24 mouse cellular contexts compared by ENCODE assay signal in the genomic region with DNA sequence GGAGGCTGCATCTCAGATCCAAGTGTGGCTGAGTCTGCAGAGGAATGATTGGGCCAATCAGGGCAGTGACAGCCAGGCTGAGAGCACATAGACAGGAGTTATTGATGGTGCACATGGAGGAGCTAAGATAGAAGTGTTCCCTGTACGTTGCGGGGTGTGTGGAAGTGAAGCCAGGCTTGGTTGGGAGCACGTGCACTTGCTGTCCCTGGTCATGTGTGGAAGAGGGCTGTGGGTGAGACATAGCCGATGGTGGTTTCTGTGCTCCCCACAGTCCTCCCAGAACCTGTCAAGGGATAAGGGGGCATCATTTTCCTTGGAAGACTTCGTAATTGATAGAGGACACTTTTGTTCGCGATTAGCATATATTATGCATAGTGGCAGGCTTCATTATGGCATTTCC.
DNase-seq lines count a peak whose midpoint lies in the region; ATAC-seq and TF ChIP-seq lines count a peak whose summit lies in the region.
"Had no signal": no experiment of that assay in that cellular context is flagged by ENCODE, and none has a peak within 500 bp of the region (broad histone marks: within the 10 kb centered on the region; RNA-seq: fewer than 3 reads in every experiment).

No protein-coding gene starts in this region.

- H3K27ac ChIP-seq in gastrocnemius, adult 2 months = peak overlapping the region; percentile 58; the same call in 1 of the 2 replicates
- H3K27ac ChIP-seq in hindbrain, embryonic 13.5 days = peak overlapping the region; percentile 25; the same call in 1 of the 2 replicates
- no peak overlapping the region for H3K27ac ChIP-seq in hindbrain, embryonic 16.5 days (ENCODE audit: low read depth, low read length)
- H3K27ac ChIP-seq in midbrain, embryonic 15.5 days = no peak overlapping the region
- H3K27ac ChIP-seq in midbrain, embryonic 11.5 days (ENCODE audit: low read depth, low read length) = no peak overlapping the region
- H3K27ac ChIP-seq: embryonic facial prominence, embryonic 10.5 days; embryonic facial prominence, embryonic 12.5 days; forebrain, embryonic 13.5 days; forebrain, embryonic 15.5 days had no signal

- no peak overlapping the region for H3K4me3 ChIP-seq in gastrocnemius, adult 2 months
- no peak overlapping the region for H3K4me3 ChIP-seq in hindbrain, embryonic 13.5 days
- H3K4me3 ChIP-seq in hindbrain, embryonic 16.5 days (ENCODE audit: low read length) = no peak overlapping the region
- no peak overlapping the region for H3K4me3 ChIP-seq in midbrain, embryonic 15.5 days
- H3K4me3 ChIP-seq in midbrain, embryonic 11.5 days (ENCODE audit: low read depth, low read length) = no peak overlapping the region
- H3K4me3 ChIP-seq: embryonic facial prominence, embryonic 10.5 days; embryonic facial prominence, embryonic 12.5 days; forebrain, embryonic 13.5 days; forebrain, embryonic 15.5 days had no signal

- ATAC-seq in hindbrain, embryonic 13.5 days (ENCODE audit: low FRiP score) = no peak
- ATAC-seq in hindbrain, embryonic 16.5 days = no peak
- peak; percentile 53; the same call in 1 of the 2 replicates for ATAC-seq in midbrain, embryonic 15.5 days (replicated peaks)
- no peak for ATAC-seq in midbrain, embryonic 11.5 days (ENCODE audit: low FRiP score)
- ATAC-seq: activated CD4-positive, CD25-positive, alpha-beta regulatory T cell, adult 4 months; CD4-positive, CD25-positive, alpha-beta regulatory T cell, adult 4 months; forebrain, embryonic 13.5 days; forebrain, embryonic 15.5 days; Patski had no signal

- intact Hi-C loops in gastrocnemius, adult 2 months (cut with DNase I) = no loop called here
- intact Hi-C loops in gastrocnemius, postnatal 14 days (cut with DNase I; ENCODE audit: low total_unique reads) = no loop called here

- 0 out of 2 replicates have a peak, but pooled peaks cover 5% of the 10 kb centered on the region for H3K4me1 ChIP-seq in hindbrain, embryonic 13.5 days (replicated peaks)
- H3K4me1 ChIP-seq in hindbrain, embryonic 16.5 days (ENCODE audit: control insufficient read depth, insufficient read depth, low read depth, low read length) = no peaks in the 10 kb centered on the region
- H3K4me1 ChIP-seq in midbrain, embryonic 15.5 days = no peaks in the 10 kb centered on the region
- no peaks in the 10 kb centered on the region for H3K4me1 ChIP-seq in midbrain, embryonic 11.5 days (ENCODE audit: control insufficient read depth, insufficient read depth, low read length)
- H3K4me1 ChIP-seq: embryonic facial prominence, embryonic 10.5 days; embryonic facial prominence, embryonic 12.5 days had no signal

- H3K27me3 ChIP-seq in hindbrain, embryonic 13.5 days = no peaks in the 10 kb centered on the region
- no peaks in the 10 kb centered on the region for H3K27me3 ChIP-seq in hindbrain, embryonic 16.5 days (replicated peaks; ENCODE audit: control insufficient read depth, insufficient read depth, low read length)
- no peaks in the 10 kb centered on the region for H3K27me3 ChIP-seq in midbrain, embryonic 15.5 days (replicated peaks)
- H3K27me3 ChIP-seq in midbrain, embryonic 11.5 days (ENCODE audit: control insufficient read depth, insufficient read depth, low read length) = no peaks in the 10 kb centered on the region
- H3K27me3 ChIP-seq: CH12.LX; embryonic facial prominence, embryonic 12.5 days; forebrain, embryonic 13.5 days; forebrain, embryonic 15.5 days; Patski had no signal

- DNase-seq in gastrocnemius, adult 2 months = no peak
- no peak for DNase-seq in gastrocnemius, postnatal 14 days
- DNase-seq in midbrain, embryonic 11.5 days (ENCODE audit: low spot score, missing footprints) = no peak
- DNase-seq: adrenal gland, adult 8-10 months; adrenal gland, postnatal 14 days; adrenal gland, postnatal 36 days; B cell, adult 2 months; cerebellum, adult 11-12 months; cerebellum, adult 2 months; cerebellum, adult 9-10 months; cerebellum, postnatal 10 days; cerebellum, postnatal 25 days had no signal

- 83% methylated on average over 7 of the region's 7 CpGs for WGBS in hindbrain, embryonic 13.5 days
- WGBS in hindbrain, embryonic 16.5 days = 85% methylated on average over 7 of the region's 7 CpGs
- WGBS in midbrain, embryonic 15.5 days = 76% methylated on average over 7 of the region's 7 CpGs
- 91% methylated on average over 7 of the region's 7 CpGs for WGBS in midbrain, embryonic 11.5 days

- H3K36me3 ChIP-seq in hindbrain, embryonic 13.5 days = peaks cover 11% of the 10 kb centered on the region; the same call in 1 of the 2 replicates
- H3K36me3 ChIP-seq in hindbrain, embryonic 16.5 days (ENCODE audit: control insufficient read depth, insufficient read depth, low read length) = no peaks in the 10 kb centered on the region
- H3K36me3 ChIP-seq in midbrain, embryonic 15.5 days (replicated peaks) = no peaks in the 10 kb centered on the region
- H3K36me3 ChIP-seq in midbrain, embryonic 11.5 days (ENCODE audit: control insufficient read depth, insufficient read depth, low read length) = no peaks in the 10 kb centered on the region
- H3K36me3 ChIP-seq: embryonic facial prominence, embryonic 12.5 days; forebrain, embryonic 15.5 days; G1E had no signal

- no peaks in the 10 kb centered on the region for H3K9me3 ChIP-seq in hindbrain, embryonic 13.5 days
- no peaks in the 10 kb centered on the region for H3K9me3 ChIP-seq in hindbrain, embryonic 16.5 days (ENCODE audit: control insufficient read depth, low read length)
- H3K9me3 ChIP-seq in midbrain, embryonic 15.5 days = no peaks in the 10 kb centered on the region
- no peaks in the 10 kb centered on the region for H3K9me3 ChIP-seq in midbrain, embryonic 11.5 days (ENCODE audit: control insufficient read depth, low read length)
- H3K9me3 ChIP-seq: embryonic facial prominence, embryonic 10.5 days; embryonic facial prominence, embryonic 12.5 days; forebrain, embryonic 13.5 days; forebrain, embryonic 15.5 days had no signal

- no peak overlapping the region for H3K4me2 ChIP-seq in hindbrain, embryonic 13.5 days
- H3K4me2 ChIP-seq in hindbrain, embryonic 16.5 days (ENCODE audit: low read length) = no peak overlapping the region
- H3K4me2 ChIP-seq in midbrain, embryonic 15.5 days = no peak overlapping the region
- no peak overlapping the region for H3K4me2 ChIP-seq in midbrain, embryonic 11.5 days
- H3K4me2 ChIP-seq: embryonic facial prominence, embryonic 12.5 days; forebrain, embryonic 13.5 days; forebrain, embryonic 15.5 days had no signal

- TF ChIP-seq CTCF in gastrocnemius, adult 2 months (IDR thresholded peaks at IDR 0.05) = no peak

- no peak overlapping the region for H3K9ac ChIP-seq in hindbrain, embryonic 13.5 days
- H3K9ac ChIP-seq in hindbrain, embryonic 16.5 days (ENCODE audit: low read depth, low read length) = no peak overlapping the region
- H3K9ac ChIP-seq in midbrain, embryonic 15.5 days = no peak overlapping the region
- H3K9ac ChIP-seq in midbrain, embryonic 11.5 days (ENCODE audit: low read length) = no peak overlapping the region
- H3K9ac ChIP-seq: embryonic facial prominence, embryonic 12.5 days; forebrain, embryonic 13.5 days; forebrain, embryonic 15.5 days had no signal

Comparison
In these comparisons a context has a peak if more than half of its experiments do, and no peak if none do; other contexts are left out.
1. H3K27ac ChIP-seq: peak in gastrocnemius, adult 2 months (single experiment) and hindbrain, embryonic 13.5 days (single experiment); none in hindbrain, embryonic 16.5 days (single experiment), midbrain, embryonic 15.5 days (single experiment) and midbrain, embryonic 11.5 days (single experiment).